Mouse (Mus musculus): ENCODE measurements around the gene Gipc2. TPM values are rescaled to one million over a fixed set of nuclear protein-coding genes. Genes with fewer than 3 reads are reported as not detected.
A peak's percentile ranks its signal among the peaks of the same experiment; 100 is the strongest.

Gene Gipc2
- polyA plus RNA-seq, 1 experiment from 2014 or later = 4.6 TPM

DNA sequence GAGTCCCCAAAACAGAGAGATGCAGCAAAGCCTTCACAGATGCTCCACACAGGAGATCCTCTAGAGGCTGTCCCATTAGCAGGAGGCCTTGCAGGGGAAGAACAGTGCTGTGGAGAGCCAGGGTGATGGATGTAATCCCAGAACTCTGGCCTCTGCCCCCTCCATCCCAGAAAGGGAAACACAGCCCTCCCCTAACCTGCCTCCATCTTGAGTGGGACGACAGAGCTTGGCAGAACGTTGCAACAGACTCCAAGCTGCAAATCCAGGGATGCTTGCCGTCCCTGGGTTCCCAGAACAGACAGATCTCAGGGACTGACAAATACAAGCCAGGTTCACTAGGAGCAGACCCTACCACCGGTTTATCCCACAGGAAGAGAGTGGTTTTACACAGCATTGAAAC is 51.8 kb downstream of the Gipc2 start:
- no peaks in the 10 kb centered on the region for H3K27me3 ChIP-seq (replicated peaks; ENCODE audit: control insufficient read depth, insufficient read depth, low read length)
- no peak overlapping the region for H3K4me3 ChIP-seq (ENCODE audit: low read depth, low read length)
- no peak for DNase-seq (ENCODE audit: low spot score)
- H3K4me1 ChIP-seq (ENCODE audit: control insufficient read depth, insufficient read depth, low read length) = peaks cover 12% of the 10 kb centered on the region; the same call in 1 of the 2 replicates
- no peak for ATAC-seq (ENCODE audit: low read depth)
- H3K9me3 ChIP-seq (ENCODE audit: control insufficient read depth, low read length) = no peaks in the 10 kb centered on the region
- no peaks in the 10 kb centered on the region for H3K36me3 ChIP-seq (ENCODE audit: control insufficient read depth, insufficient read depth, low read length)
- H3K9ac ChIP-seq (ENCODE audit: low read depth, low read length) = no peak overlapping the region
- 43% methylated on average over 4 of the region's 4 CpGs for WGBS
- H3K4me2 ChIP-seq (ENCODE audit: low read depth, low read length) = no peak overlapping the region
- no peak overlapping the region for H3K27ac ChIP-seq (replicated peaks; ENCODE audit: low read depth, low read length)

DNA sequence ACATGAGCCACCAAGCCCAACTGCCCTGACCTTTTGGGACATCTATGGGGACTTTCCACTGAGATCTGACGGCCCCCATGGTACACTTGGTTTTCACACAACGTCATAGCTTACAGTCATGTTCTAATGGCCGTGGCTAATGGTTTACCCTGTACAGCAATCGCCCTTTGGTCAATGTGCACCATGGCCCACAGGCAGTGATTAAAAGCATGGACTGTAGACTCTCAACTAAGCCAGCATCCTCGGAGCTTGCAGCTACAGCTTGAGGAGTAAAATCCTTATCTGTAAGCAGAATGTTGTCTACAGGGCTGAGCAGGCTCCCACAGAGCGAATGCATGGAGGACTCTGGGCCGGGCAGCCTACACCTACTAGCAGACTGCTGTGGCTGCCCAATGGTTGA is 52.5 kb downstream of the Gipc2 start:
- Histone ChIP-seq H3K27ac (replicated peaks; ENCODE audit: low read depth, low read length) (no peak overlapping the region; the same call in 1 of the 2 replicates), H3K9ac (ENCODE audit: low read depth, low read length) (no peak overlapping the region), H3K27me3 (replicated peaks; ENCODE audit: control insufficient read depth, insufficient read depth, low read length) (no peaks in the 10 kb centered on the region), H3K4me2 (ENCODE audit: low read depth, low read length) (no peak overlapping the region), H3K9me3 (ENCODE audit: control insufficient read depth, low read length) (no peaks in the 10 kb centered on the region), H3K4me1 (ENCODE audit: control insufficient read depth, insufficient read depth, low read length) (peaks cover 18% of the 10 kb centered on the region; the same call in 1 of the 2 replicates), H3K36me3 (ENCODE audit: control insufficient read depth, insufficient read depth, low read length) (no peaks in the 10 kb centered on the region), H3K4me3 (ENCODE audit: low read depth, low read length) (no peak overlapping the region)
- ATAC-seq (ENCODE audit: low read depth) (no peak), DNase-seq (ENCODE audit: low spot score) (no peak)
- whole genome bisulfite sequencing = 59% methylated on average over 7 of the region's 7 CpGs

GRCm38 (mm10) chr3:152112664-152113063 is 53.4 kb downstream of the Gipc2 start:
- H3K4me1 ChIP-seq (ENCODE audit: control insufficient read depth, insufficient read depth, low read length) = peaks cover 26% of the 10 kb centered on the region
- no peaks in the 10 kb centered on the region for H3K9me3 ChIP-seq (ENCODE audit: control insufficient read depth, low read length)
- H3K27ac ChIP-seq (replicated peaks; ENCODE audit: low read depth, low read length) = 0 out of 2 replicates have a peak overlapping the region, but pooled peaks have one; percentile 1
- DNase-seq (ENCODE audit: low spot score) (no peak), ATAC-seq (ENCODE audit: low read depth) (no peak)
- H3K4me3 ChIP-seq (ENCODE audit: low read depth, low read length) = no peak overlapping the region
- 80% methylated on average over 8 of the region's 8 CpGs for WGBS
- no peak overlapping the region for H3K9ac ChIP-seq (ENCODE audit: low read depth, low read length)
- no peaks in the 10 kb centered on the region for H3K36me3 ChIP-seq (ENCODE audit: control insufficient read depth, insufficient read depth, low read length)
- no peaks in the 10 kb centered on the region for H3K27me3 ChIP-seq (replicated peaks; ENCODE audit: control insufficient read depth, insufficient read depth, low read length)
- H3K4me2 ChIP-seq (ENCODE audit: low read depth, low read length) = no peak overlapping the region

DNA sequence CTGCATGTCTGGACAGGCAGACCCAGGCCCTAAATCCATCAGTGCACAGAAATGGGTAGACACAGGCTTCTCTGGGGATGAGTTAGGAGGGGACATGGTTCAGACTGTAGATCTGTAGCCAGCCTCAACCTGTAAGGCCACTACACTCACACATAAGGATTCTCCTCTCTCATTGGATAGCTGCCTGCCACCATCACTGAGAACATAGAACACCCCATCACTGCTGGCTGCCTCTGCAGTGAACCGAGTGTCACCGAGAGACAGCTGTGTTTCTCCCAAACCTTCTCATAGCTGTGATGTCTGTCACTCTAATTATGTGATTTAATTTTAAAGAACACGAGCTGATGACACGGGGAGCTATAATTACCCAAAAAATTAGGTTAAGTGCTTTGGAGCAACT is 54.5 kb downstream of the Gipc2 start:
- ATAC-seq (ENCODE audit: low read depth) = peak; percentile 16; the same call in 1 of the 2 replicates
- no peak for DNase-seq (ENCODE audit: low spot score)
- H3K9me3 ChIP-seq (ENCODE audit: control insufficient read depth, low read length) = no peaks in the 10 kb centered on the region
- 52% methylated on average over 4 of the region's 4 CpGs for WGBS
- H3K4me1 ChIP-seq (ENCODE audit: control insufficient read depth, insufficient read depth, low read length) = peaks cover 35% of the 10 kb centered on the region
- H3K27me3 ChIP-seq (replicated peaks; ENCODE audit: control insufficient read depth, insufficient read depth, low read length) = peaks cover 5% of the 10 kb centered on the region; the same call in 1 of the 2 replicates
- no peak overlapping the region for H3K9ac ChIP-seq (ENCODE audit: low read depth, low read length)
- no peak overlapping the region for H3K27ac ChIP-seq (replicated peaks; ENCODE audit: low read depth, low read length)
- peak overlapping the region; percentile 23; the same call in 1 of the 2 replicates for H3K4me2 ChIP-seq (ENCODE audit: low read depth, low read length)
- no peak overlapping the region for H3K4me3 ChIP-seq (ENCODE audit: low read depth, low read length)
- H3K36me3 ChIP-seq (ENCODE audit: control insufficient read depth, insufficient read depth, low read length) = no peaks in the 10 kb centered on the region

- H3K27ac ChIP-seq (replicated peaks; ENCODE audit: low read depth, low read length) = no peak overlapping the region
- WGBS = 10% methylated on average over 9 of the region's 9 CpGs
- no peak overlapping the region for H3K9ac ChIP-seq (ENCODE audit: low read depth, low read length)
- no peak overlapping the region for H3K4me3 ChIP-seq (ENCODE audit: low read depth, low read length)
- peak; percentile 89 for DNase-seq (ENCODE audit: low spot score)
- H3K4me2 ChIP-seq (ENCODE audit: low read depth, low read length) = peak overlapping the region; percentile 23; the same call in 1 of the 2 replicates
- H3K27me3 ChIP-seq (replicated peaks; ENCODE audit: control insufficient read depth, insufficient read depth, low read length) = peaks cover 5% of the 10 kb centered on the region; the same call in 1 of the 2 replicates
- H3K9me3 ChIP-seq (ENCODE audit: control insufficient read depth, low read length) = no peaks in the 10 kb centered on the region
- H3K4me1 ChIP-seq (ENCODE audit: control insufficient read depth, insufficient read depth, low read length) = peaks cover 35% of the 10 kb centered on the region
- peak; percentile 24; the same call in 1 of the 2 replicates for ATAC-seq (ENCODE audit: low read depth)
- H3K36me3 ChIP-seq (ENCODE audit: control insufficient read depth, insufficient read depth, low read length) = no peaks in the 10 kb centered on the region
Observed at GRCm38 (mm10) chr3:152111081-152111480, 54.9 kb downstream of the Gipc2 start.

- WGBS = 18% methylated on average over 7 of the region's 7 CpGs
- no peak overlapping the region for H3K9ac ChIP-seq (ENCODE audit: low read depth, low read length)
- DNase-seq (ENCODE audit: low spot score) (no peak), ATAC-seq (ENCODE audit: low read depth) (peak; percentile 58)
- peaks cover 35% of the 10 kb centered on the region for H3K4me1 ChIP-seq (ENCODE audit: control insufficient read depth, insufficient read depth, low read length)
- no peaks in the 10 kb centered on the region for H3K9me3 ChIP-seq (ENCODE audit: control insufficient read depth, low read length)
- no peaks in the 10 kb centered on the region for H3K36me3 ChIP-seq (ENCODE audit: control insufficient read depth, insufficient read depth, low read length)
- peaks cover 12% of the 10 kb centered on the region for H3K27me3 ChIP-seq (replicated peaks; ENCODE audit: control insufficient read depth, insufficient read depth, low read length)
- no peak overlapping the region for H3K4me3 ChIP-seq (ENCODE audit: low read depth, low read length)
- H3K4me2 ChIP-seq (ENCODE audit: low read depth, low read length) = no peak overlapping the region; the same call in 1 of the 2 replicates
- no peak overlapping the region; the same call in 1 of the 2 replicates for H3K27ac ChIP-seq (replicated peaks; ENCODE audit: low read depth, low read length)
Observed at GRCm38 (mm10) chr3:152109260-152109587, 56.8 kb downstream of the Gipc2 start.

DNA sequence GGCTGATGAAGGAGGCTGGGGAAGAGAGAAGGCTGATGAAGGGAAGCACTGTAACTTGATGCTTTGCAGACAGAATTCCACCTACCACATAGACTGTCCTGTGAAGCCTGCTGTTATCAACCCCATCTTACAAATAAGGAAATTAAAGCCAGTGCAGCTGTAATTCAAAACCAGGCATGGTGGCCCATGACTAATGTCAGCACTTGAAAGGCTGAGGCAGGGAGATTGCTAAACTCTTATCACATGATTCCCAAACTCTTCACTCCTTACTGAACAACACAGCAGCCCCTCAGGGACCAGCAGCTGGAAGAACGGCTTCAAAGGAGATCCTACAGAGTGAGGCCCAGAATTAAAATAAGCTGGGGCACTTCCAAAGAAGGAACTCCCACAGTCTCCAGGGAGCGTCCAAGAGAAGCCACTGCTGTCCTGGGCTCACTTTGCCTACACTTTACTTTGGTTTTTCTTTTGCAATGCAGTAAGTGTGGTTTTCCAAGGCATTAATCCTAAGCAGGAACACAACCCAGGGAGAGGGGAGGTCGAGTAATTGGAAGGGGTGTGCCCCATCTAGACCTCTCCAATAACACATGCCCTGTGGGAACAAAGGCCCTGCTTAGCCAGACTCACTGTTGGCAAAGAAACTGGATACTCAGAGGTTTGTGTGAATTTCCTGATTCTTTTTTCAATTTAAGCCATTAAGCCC is 57.3 kb downstream of the Gipc2 start:
- no peaks in the 10 kb centered on the region for H3K9me3 ChIP-seq (ENCODE audit: control insufficient read depth, low read length)
- H3K36me3 ChIP-seq (ENCODE audit: control insufficient read depth, insufficient read depth, low read length) = no peaks in the 10 kb centered on the region
- H3K9ac ChIP-seq (ENCODE audit: low read depth, low read length) = no peak overlapping the region
- H3K4me3 ChIP-seq (ENCODE audit: low read depth, low read length) = no peak overlapping the region
- no peak overlapping the region; the same call in 1 of the 2 replicates for H3K4me2 ChIP-seq (ENCODE audit: low read depth, low read length)
- 20% methylated on average over 3 of the region's 3 CpGs for WGBS
- DNase-seq (ENCODE audit: low spot score) (peak; percentile 89), ATAC-seq (ENCODE audit: low read depth) (peak; percentile 73; the same call in 1 of the 2 replicates)
- H3K27me3 ChIP-seq (replicated peaks; ENCODE audit: control insufficient read depth, insufficient read depth, low read length) = peaks cover 12% of the 10 kb centered on the region
- peak overlapping the region; percentile 13; the same call in 1 of the 2 replicates for H3K27ac ChIP-seq (replicated peaks; ENCODE audit: low read depth, low read length)
- peaks cover 31% of the 10 kb centered on the region for H3K4me1 ChIP-seq (ENCODE audit: control insufficient read depth, insufficient read depth, low read length)

DNA sequence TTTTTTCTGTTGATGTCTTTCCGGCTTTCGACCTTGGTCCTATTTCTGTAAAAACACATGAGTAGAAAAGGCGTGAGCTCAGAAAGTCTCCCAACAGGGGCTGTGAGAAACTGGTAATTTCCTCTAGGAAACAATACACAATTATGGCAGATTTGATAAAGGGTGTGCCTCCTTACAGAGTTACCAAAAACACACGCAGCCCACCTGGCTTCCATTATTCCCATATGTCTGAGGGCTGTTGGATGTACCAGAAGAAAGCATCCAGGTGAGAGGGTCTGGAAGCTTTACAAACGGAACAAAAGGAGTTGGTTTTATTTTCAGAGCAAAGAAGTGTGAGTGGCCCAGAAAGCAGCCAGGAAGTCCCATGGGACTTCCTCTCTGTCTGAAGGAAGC is 58.0 kb downstream of the Gipc2 start:
- H3K4me3 ChIP-seq (ENCODE audit: low read depth, low read length) = peak overlapping the region; percentile 33; the same call in 1 of the 2 replicates
- 0 out of 2 replicates have a peak overlapping the region, but pooled peaks have one; percentile 13 for H3K27ac ChIP-seq (replicated peaks; ENCODE audit: low read depth, low read length)
- peak overlapping the region; percentile 75 for H3K4me2 ChIP-seq (ENCODE audit: low read depth, low read length)
- H3K4me1 ChIP-seq (ENCODE audit: control insufficient read depth, insufficient read depth, low read length) = peaks cover 26% of the 10 kb centered on the region
- ATAC-seq (ENCODE audit: low read depth) = no peak
- peaks cover 12% of the 10 kb centered on the region for H3K27me3 ChIP-seq (replicated peaks; ENCODE audit: control insufficient read depth, insufficient read depth, low read length)
- H3K9ac ChIP-seq (ENCODE audit: low read depth, low read length) = no peak overlapping the region
- no peaks in the 10 kb centered on the region for H3K9me3 ChIP-seq (ENCODE audit: control insufficient read depth, low read length)
- H3K36me3 ChIP-seq (ENCODE audit: control insufficient read depth, insufficient read depth, low read length) = no peaks in the 10 kb centered on the region
- 29% methylated on average over 5 of the region's 5 CpGs for WGBS
- no peak for DNase-seq (ENCODE audit: low spot score)

All from embryonic facial prominence, embryonic 14.5 days (tissue).